Mouse (Mus musculus) heart, adult 2 months (tissue): Measurements from ENCODE around the gene Nek2. TPM values are rescaled to one million over a fixed set of nuclear protein-coding genes. Genes with fewer than 3 reads are reported as not detected.

ENCODE experiments used
- DNase-seq, 2 experiments: peaks; one replicate each; pipeline ENCODE4 v3.0.0; 2021
- H3K27ac ChIP-seq: fragments of 200-600 bp; 2 replicates; pipeline ENCODE4 v1.8.1; 2022
- H3K27me3 ChIP-seq: fragments of 200-500 bp; 2 replicates; pipeline ENCODE4 v1.6.1; 2012; ENCODE audit warnings: mild to moderate bottlenecking, low read length, inconsistent platforms, mixed read lengths; ENCODE audit not compliant: control insufficient read depth, insufficient read depth
- H3K36me3 ChIP-seq: fragments of 200-500 bp; 2 replicates; pipeline ENCODE4 v1.6.1; 2012; ENCODE audit warnings: low read length, inconsistent platforms; ENCODE audit not compliant: control insufficient read depth, insufficient read depth
- H3K4me1 ChIP-seq: fragments of 200-500 bp; 2 replicates; pipeline ENCODE4 v1.6.1; 2011; ENCODE audit warnings: low read length; ENCODE audit not compliant: control insufficient read depth, insufficient read depth
- H3K4me3 ChIP-seq: fragments of 200-600 bp; 2 replicates; pipeline ENCODE4 v1.8.1; 2022
- H3K79me2 ChIP-seq: fragments of 200-500 bp; replicated peaks from 2 replicates; pipeline ENCODE4 v1.6.1; 2012; ENCODE audit warnings: mild to moderate bottlenecking, inconsistent platforms, low read length, moderate library complexity, mixed read lengths; ENCODE audit not compliant: control insufficient read depth, insufficient read depth
- H3K9ac ChIP-seq: fragments of 200-500 bp; 2 replicates; pipeline ENCODE4 v1.6.1; 2012; ENCODE audit warnings: low read depth, mild to moderate bottlenecking, control low read depth, inconsistent platforms, low read length, mixed read lengths
- CTCF ChIP-seq: fragments of 200-600 bp; IDR thresholded peaks from 2 replicates; pipeline ENCODE4 v1.8.1; 2022; ENCODE audit warnings: antibody characterized with exemption, mild to moderate bottlenecking, moderate library complexity
- EP300 ChIP-seq: fragments of 200-500 bp; IDR thresholded peaks from 2 replicates; pipeline ENCODE4 v1.6.1; 2011; ENCODE audit warnings: low read depth, low read length, control low read depth; ENCODE audit not compliant: insufficient read depth
- POLR2A ChIP-seq: fragments of 200-500 bp; IDR thresholded peaks from 2 replicates; pipeline ENCODE4 v1.6.1; 2011; ENCODE audit warnings: mild to moderate bottlenecking, low read depth, low read length, control low read depth; ENCODE audit not compliant: insufficient read depth
- WGBS: fragments of 180-500 bp; shearing (Covaris S2); methylation state at CpG from one replicate; pipeline ENCODE4 v1.1.7; 2018; 5-methylcytosine and 5-hydroxymethylcytosine counted together
- intact Hi-C: fragments of 180-260 bp; cut with DNase I; formaldehyde crosslinking; loops from one replicate; pipeline ENCODE4 v1.15.1; 2025
- polyA plus RNA-seq: library from polyadenylated mRNA; depleted of rRNA; stranded (reverse); fragments of >200 nt; gene quantifications from 2 replicates; pipeline ENCODE4 v1.2.3, GENCODE M21; 2012; rRNA removed
- total RNA-seq, 2 experiments: library from RNA; stranded (reverse); gene quantifications; 2 replicates each; pipeline ENCODE4 v1.2.3; 2021

The Nek2 gene
- total and polyA plus RNA-seq, 3 experiments, result 0.09 to 0.47 (median 0.37) TPM

GRCm38 (mm10) chr1:191881663-191882062 is 60.4 kb downstream of the Nek2 start:
- DNase-seq, result no peak
- H3K4me1 ChIP-seq, result no peaks in the 10 kb centered on the region
- H3K36me3 ChIP-seq, result no peaks in the 10 kb centered on the region
- 51% methylated on average over 2 of the region's 2 CpGs for WGBS
- TF ChIP-seq CTCF, result no peak
- TF ChIP-seq EP300, result no peak
- no peak for TF ChIP-seq POLR2A
- no peak overlapping the region for H3K27ac ChIP-seq
- intact Hi-C loops, result no loop called here
- H3K4me3 ChIP-seq, result no peak overlapping the region
- H3K27me3 ChIP-seq, result no peaks in the 10 kb centered on the region
- no peak overlapping the region for H3K9ac ChIP-seq
- H3K79me2 ChIP-seq, result no peaks in the 10 kb centered on the region

Other genes starting within 250 kb of the Nek2 start
- gene Dtl, start 245.9 kb upstream of the Nek2 start, total RNA-seq, result under 1 TPM; 0.16 to 0.27 TPM
- gene Dtl, start 245.9 kb upstream of the Nek2 start, polyA plus RNA-seq, result 0.06 and 0.29 TPM in 2 replicates
- gene Ints7, start 245.8 kb upstream of the Nek2 start, total RNA-seq, result 10 to 100 TPM in 1 of 2 experiments, 1 to 10 TPM in 1; 9.5 to 11.2 TPM
- 16.3 and 22.3 TPM in 2 replicates for gene Ints7, start 245.8 kb upstream of the Nek2 start, polyA plus RNA-seq
- gene Lpgat1, start 103.6 kb upstream of the Nek2 start, total RNA-seq, result 100 to 1,000 TPM in 1 of 2 experiments, 10 to 100 TPM in 1; 99.1 to 119 TPM
- 16.8 and 30.0 TPM in 2 replicates for gene Lpgat1, start 103.6 kb upstream of the Nek2 start, polyA plus RNA-seq
- 10 to 100 TPM; 17.1 to 18.6 TPM for gene Slc30a1, start 85.3 kb downstream of the Nek2 start, total RNA-seq
- gene Slc30a1, start 85.3 kb downstream of the Nek2 start, polyA plus RNA-seq, result 5.3 and 11.4 TPM in 2 replicates
- gene Rd3, start 155.9 kb downstream of the Nek2 start, total RNA-seq, result under 1 TPM; 0.18 to 0.23 TPM
- 0.47 and 0.49 TPM in 2 replicates for gene Rd3, start 155.9 kb downstream of the Nek2 start, polyA plus RNA-seq